Mouse (Mus musculus) kidney, postnatal 0 days (tissue): ENCODE measurements around the gene Cryga. TPM values are rescaled to one million over a fixed set of nuclear protein-coding genes. Genes with fewer than 3 reads are reported as not detected.

ENCODE experiments used
- polyA plus RNA-seq: library from polyadenylated mRNA; unstranded; fragments of >200 nt; fragmentation: Nextera tagmentation; extraction: Ambion mirVana; gene quantifications from 2 replicates; pipeline ENCODE4 v1.2.1, GENCODE M21; 2015

Gene Cryga
- polyA plus RNA-seq, 1 experiment from 2014 or later: not detected

Other genes with a start within 250 kb of the Cryga start
- gene Plekhm3, start 146.5 kb downstream of the Cryga start, polyA plus RNA-seq: 3.5 and 4.0 TPM in 2 replicates
- gene Akr1cl, start 70.6 kb downstream of the Cryga start, polyA plus RNA-seq: 0.11 TPM in 1 of 2 replicates, not detected in the other
- gene Cryge, start 52.2 kb downstream of the Cryga start, polyA plus RNA-seq: 0.33 TPM in 1 of 2 replicates, not detected in the other
- gene Crygd, start 39.9 kb downstream of the Cryga start, polyA plus RNA-seq: not detected in 2 replicates
- gene Crygc, start 29.7 kb downstream of the Cryga start, polyA plus RNA-seq: not detected in 2 replicates
- gene Crygb, start 21.1 kb downstream of the Cryga start, polyA plus RNA-seq: not detected in 2 replicates
- gene Gm28845, start 16.2 kb upstream of the Cryga start, polyA plus RNA-seq: not detected in 2 replicates
- gene D630023F18Rik, start 19.8 kb upstream of the Cryga start, polyA plus RNA-seq: 3.3 and 3.9 TPM in 2 replicates
- gene Idh1, start 83.1 kb upstream of the Cryga start, polyA plus RNA-seq: 292 and 296 TPM in 2 replicates
- 9.2 and 9.8 TPM in 2 replicates for gene Pikfyve, start 83.3 kb upstream of the Cryga start, polyA plus RNA-seq
- gene Pth2r, start 178.7 kb upstream of the Cryga start, polyA plus RNA-seq: not detected in 2 replicates